In the genomic region with DNA sequence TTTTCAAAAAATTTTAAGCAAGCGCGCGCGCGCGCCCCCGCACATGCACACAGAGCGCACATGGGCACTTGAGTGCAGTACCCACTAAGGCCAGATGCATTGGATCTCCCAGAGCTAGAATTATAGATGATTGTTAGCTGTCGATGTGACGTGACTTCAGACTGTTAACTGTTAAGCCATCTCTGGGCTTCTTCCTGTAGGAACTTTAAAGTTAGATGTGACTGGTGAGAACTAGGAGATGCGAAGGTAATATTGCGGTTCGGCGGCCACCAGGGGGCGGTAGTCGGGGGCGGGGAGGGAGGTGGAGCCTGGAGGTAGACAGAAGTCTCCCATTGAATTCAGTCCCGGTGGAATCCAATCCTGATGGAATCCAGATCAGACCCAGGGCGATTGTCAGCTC, we compare ENCODE assay signal across 8 mouse cellular contexts. TPM values are rescaled to one million over a fixed set of nuclear protein-coding genes. Genes with fewer than 3 reads are reported as not detected.
A peak's percentile ranks its signal among the peaks of the same experiment; 100 is the strongest.
DNase-seq lines count a peak whose midpoint lies in the region; ATAC-seq and TF ChIP-seq lines count a peak whose summit lies in the region.

No protein-coding gene starts in this region.

- H3K9me3 ChIP-seq in intestine, embryonic 15.5 days, result no peaks in the 10 kb centered on the region
- H3K9me3 ChIP-seq in liver, embryonic 14.5 days (ENCODE audit: control insufficient read depth, low read length), result no peaks in the 10 kb centered on the region

- H3K27me3 ChIP-seq in intestine, embryonic 15.5 days (replicated peaks), result no peaks in the 10 kb centered on the region
- H3K27me3 ChIP-seq in liver, embryonic 14.5 days (ENCODE audit: control insufficient read depth, insufficient read depth, low read length), result no peaks in the 10 kb centered on the region

- peak; percentile 66 for TF ChIP-seq CTCF in gastrocnemius, adult 2 months (IDR thresholded peaks at IDR 0.05)
- peak; percentile 86 for TF ChIP-seq CTCF in liver, embryonic 14.5 days (IDR thresholded peaks at IDR 0.05; ENCODE audit: low read depth)

- H3K36me3 ChIP-seq in intestine, embryonic 15.5 days, result no peaks in the 10 kb centered on the region
- H3K36me3 ChIP-seq in liver, embryonic 14.5 days (replicated peaks; ENCODE audit: control insufficient read depth, insufficient read depth, low read depth), result no peaks in the 10 kb centered on the region

- DNase-seq in heart, adult 18-20 months, result peak; percentile 14 to 66
- no peak for DNase-seq in heart, adult 8-10 months (ENCODE audit: low spot score)
- DNase-seq in brain, adult 2 months (ENCODE audit: low read depth, low spot score), result peak; percentile 29
- peak; percentile 79 for DNase-seq in gastrocnemius, adult 2 months
- no peak for DNase-seq in liver, embryonic 14.5 days (ENCODE audit: low read depth in 3 of 3, low spot score in 3 of 3)
- peak; percentile 16 to 24 for DNase-seq in natural killer cell, adult 2 months (ENCODE audit: low spot score in 2 of 2)
- peak; percentile 37 for DNase-seq in thymus, postnatal 25 days

- peak overlapping the region; percentile 45 for H3K4me2 ChIP-seq in intestine, embryonic 15.5 days (replicated peaks)
- H3K4me2 ChIP-seq in liver, embryonic 14.5 days (ENCODE audit: low read depth), result peak overlapping the region; percentile 49

- peaks cover 9% of the 10 kb centered on the region; the same call in 1 of the 2 replicates for H3K4me1 ChIP-seq in intestine, embryonic 15.5 days (replicated peaks)
- H3K4me1 ChIP-seq in liver, embryonic 14.5 days (replicated peaks; ENCODE audit: control insufficient read depth in 2 of 2, insufficient read depth in 2 of 2, low read length in 1 of 2), result peaks cover 2 to 7% of the 10 kb centered on the region in 2 experiments; a peak in 2 of 4 replicates

- intact Hi-C loops in gastrocnemius, adult 2 months (cut with DNase I), result loop anchor here (1.0 to 2.0 kb wide), 2 partner anchors 52 to 122 kb away; no protein-coding TSS in a partner anchor

- H3K27ac ChIP-seq in gastrocnemius, adult 2 months, result no peak overlapping the region
- H3K27ac ChIP-seq in intestine, embryonic 15.5 days, result no peak overlapping the region
- H3K27ac ChIP-seq in liver, embryonic 14.5 days, result no peak overlapping the region

- no peak overlapping the region for H3K9ac ChIP-seq in intestine, embryonic 15.5 days
- no peak overlapping the region for H3K9ac ChIP-seq in liver, embryonic 14.5 days (replicated peaks)

- peak; percentile 65 for ATAC-seq in intestine, embryonic 15.5 days
- ATAC-seq in liver, embryonic 14.5 days (ENCODE audit: insufficient read depth), result no peak; the same call in 1 of the 2 replicates

- peak overlapping the region; percentile 64 for H3K4me3 ChIP-seq in gastrocnemius, adult 2 months
- no peak overlapping the region for H3K4me3 ChIP-seq in intestine, embryonic 15.5 days (replicated peaks)
- peak overlapping the region in 1 of 2 experiments; percentile 35; a peak in 1 of 4 replicates for H3K4me3 ChIP-seq in liver, embryonic 14.5 days (ENCODE audit: insufficient read depth in 1 of 2, low read depth in 2 of 2, low read length in 2 of 2)

- TF ChIP-seq EP300 in liver, embryonic 14.5 days (IDR thresholded peaks at IDR 0.05; ENCODE audit: low read depth), result no peak

- WGBS in intestine, embryonic 15.5 days, result 34% methylated on average over 19 of the region's 19 CpGs
- 34% methylated on average over 19 of the region's 19 CpGs for WGBS in liver, embryonic 14.5 days (ENCODE audit: insufficient replicate concordance)

RNA-seq across cellular contexts. Expression of a gene that starts 40.8 kb away (rescaled TPM):
- total RNA-seq in heart, adult 18-20 months (2021), result 1 to 10 TPM; 4.5 to 7.9 TPM
- 1 to 10 TPM; 5.0 to 7.2 (median 5.6) TPM for total RNA-seq in heart, adult 8-10 months (2022)
- total RNA-seq in gastrocnemius, adult 2 months (2021), result 1 to 10 TPM; 4.5 to 7.7 TPM
- polyA plus RNA-seq in intestine, embryonic 15.5 days (2015; fragmentation: Nextera tagmentation; extraction: Ambion mirVana), result 24.8 and 27.5 TPM in 2 replicates
- polyA plus RNA-seq in liver, embryonic 14.5 days (2012; rRNA removed), result 0.29 and 0.47 TPM in 2 replicates
- polyA plus RNA-seq in liver, embryonic 14.5 days (2014; fragmentation: Nextera tagmentation; extraction: Ambion mirVana), result 0.95 and 1.0 TPM in 2 replicates

RNA-seq across cellular contexts. Expression of a gene that starts 45.7 kb away (rescaled TPM):
- total RNA-seq in heart, adult 18-20 months (2021), result 10 to 100 TPM; 20.8 to 22.7 TPM
- 10 to 100 TPM; 20.0 to 23.7 (median 21.3) TPM for total RNA-seq in heart, adult 8-10 months (2022)
- total RNA-seq in gastrocnemius, adult 2 months (2021), result 10 to 100 TPM; 24.7 to 26.5 TPM
- 9.7 and 10.0 TPM in 2 replicates for polyA plus RNA-seq in intestine, embryonic 15.5 days (2015; fragmentation: Nextera tagmentation; extraction: Ambion mirVana)
- 3.3 and 3.6 TPM in 2 replicates for polyA plus RNA-seq in liver, embryonic 14.5 days (2012; rRNA removed)
- 2.7 TPM in 2 replicates for polyA plus RNA-seq in liver, embryonic 14.5 days (2014; fragmentation: Nextera tagmentation; extraction: Ambion mirVana)

Comparison
In these comparisons a context has a peak if more than half of its experiments do, and no peak if none do; other contexts are left out.
1. DNase-seq: peak in heart, adult 18-20 months (2 of 2), brain, adult 2 months (single experiment), gastrocnemius, adult 2 months (single experiment), natural killer cell, adult 2 months (2 of 2) and thymus, postnatal 25 days (single experiment); none in heart, adult 8-10 months (single experiment) and liver, embryonic 14.5 days (0 of 3).